Mouse (Mus musculus): ENCODE results near the gene Srm. TPM values are rescaled to one million over a fixed set of nuclear protein-coding genes. Genes with fewer than 3 reads are reported as not detected.

Srm gene
- polyA plus RNA-seq (2015; fragmentation: Nextera tagmentation; extraction: Ambion mirVana) = 76.8 and 113 TPM in 2 replicates

- H3K9ac ChIP-seq = peak within 1 kb of the TSS; percentile 82
- peaks cover 24% of the 10 kb centered on the region for H3K36me3 ChIP-seq
- peak within 1 kb of the TSS; percentile 91 for H3K4me2 ChIP-seq
- under 1% methylated on average over 30 of the region's 50 CpGs for WGBS
- no peaks in the 10 kb centered on the region for H3K27me3 ChIP-seq
- peak within 1 kb of the TSS; percentile 80 for H3K27ac ChIP-seq
- H3K4me1 ChIP-seq (replicated peaks) = peaks cover 23% of the 10 kb centered on the region
- H3K9me3 ChIP-seq (replicated peaks) = no peaks in the 10 kb centered on the region
- ATAC-seq (replicated peaks; ENCODE audit: insufficient number of reproducible peaks, insufficient read depth, low FRiP score, low read depth) = peak; percentile 99
- H3K4me3 ChIP-seq = peak within 1 kb of the TSS; percentile 95
These were observed at the start of gene Srm for GRCm38 (mm10) chr4:148591171-148591630. Gene Srm, plus strand, starts transcription at chr4:148591503.

DNA sequence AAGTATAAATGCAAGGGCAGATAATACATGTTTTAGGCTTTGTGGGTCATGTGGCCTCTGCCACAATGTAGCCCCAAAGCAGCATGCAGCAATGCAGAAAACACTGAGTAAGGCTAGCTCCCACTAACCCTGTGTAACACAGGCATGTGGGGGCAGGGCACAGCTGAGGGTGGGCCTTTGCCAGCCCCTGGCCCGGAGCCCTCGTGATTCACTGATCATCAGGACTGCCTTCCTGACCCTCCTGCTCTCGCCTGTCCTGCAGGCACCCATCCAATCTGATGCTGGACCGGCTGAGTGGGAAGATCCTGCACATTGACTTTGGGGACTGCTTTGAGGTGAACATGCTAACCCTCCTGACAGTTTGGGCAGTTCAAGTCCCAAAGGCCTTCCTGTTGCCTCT, 42.2 kb upstream of the Srm start:
- Histone ChIP-seq H3K27ac (no peak overlapping the region), H3K4me1 (replicated peaks) (no peaks in the 10 kb centered on the region), H3K9ac (no peak overlapping the region), H3K9me3 (replicated peaks) (no peaks in the 10 kb centered on the region), H3K36me3 (peaks cover 90% of the 10 kb centered on the region), H3K4me3 (no peak overlapping the region), H3K27me3 (no peaks in the 10 kb centered on the region), H3K4me2 (no peak overlapping the region)
- ATAC-seq (replicated peaks; ENCODE audit: insufficient number of reproducible peaks, insufficient read depth, low FRiP score, low read depth) = no peak
- 78% methylated on average over 4 of the region's 4 CpGs for WGBS

DNA sequence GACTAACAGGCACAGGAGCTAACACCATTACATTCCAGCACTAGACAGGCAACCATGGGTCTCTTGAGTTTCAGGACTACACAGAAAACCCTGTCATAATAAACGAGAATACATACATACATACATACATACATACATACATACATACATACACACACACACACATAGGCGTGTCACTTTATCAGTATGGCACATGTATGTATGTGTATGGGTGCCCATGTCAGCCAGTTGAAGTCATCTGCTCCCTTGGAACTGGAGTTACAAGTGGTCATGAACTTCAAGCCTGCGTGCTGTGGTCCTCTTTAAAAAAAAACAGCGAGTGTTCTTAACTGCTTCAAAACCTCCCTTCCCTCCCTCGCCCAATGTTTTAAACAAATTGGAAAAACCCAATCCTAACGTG, 33.5 kb upstream of the Srm start:
- Histone ChIP-seq H3K4me1 (replicated peaks) (peaks cover 7% of the 10 kb centered on the region; the same call in 1 of the 2 replicates), H3K4me3 (peak overlapping the region; percentile 66), H3K27me3 (no peaks in the 10 kb centered on the region), H3K36me3 (peaks cover 60% of the 10 kb centered on the region), H3K4me2 (peak overlapping the region; percentile 86), H3K9me3 (replicated peaks) (no peaks in the 10 kb centered on the region), H3K9ac (peak overlapping the region; percentile 71), H3K27ac (peak overlapping the region; percentile 81)
- ATAC-seq (replicated peaks; ENCODE audit: insufficient number of reproducible peaks, insufficient read depth, low FRiP score, low read depth) = no peak; the same call in 1 of the 2 replicates
- WGBS = 29% methylated on average over 6 of the region's 6 CpGs

GRCm38 (mm10) chr4:148558297-148559000, 32.9 kb upstream of the Srm start, which contains the start of gene Exosc10:
Gene Exosc10, plus strand, starts transcription at chr4:148558429.
- H3K27me3 ChIP-seq = no peaks in the 10 kb centered on the region
- peak within 1 kb of the TSS; percentile 86 for H3K4me2 ChIP-seq
- peaks cover 60% of the 10 kb centered on the region for H3K36me3 ChIP-seq
- H3K4me3 ChIP-seq = peak within 1 kb of the TSS; percentile 66
- H3K27ac ChIP-seq = peak within 1 kb of the TSS; percentile 81
- peak within 1 kb of the TSS; percentile 71 for H3K9ac ChIP-seq
- no peaks in the 10 kb centered on the region for H3K9me3 ChIP-seq (replicated peaks)
- peaks cover 7% of the 10 kb centered on the region; the same call in 1 of the 2 replicates for H3K4me1 ChIP-seq (replicated peaks)
- under 1% methylated on average over 63 of the region's 63 CpGs for WGBS
- ATAC-seq (replicated peaks; ENCODE audit: insufficient number of reproducible peaks, insufficient read depth, low FRiP score, low read depth) = peak; percentile 89

GRCm38 (mm10) chr4:148562676-148563075, 28.6 kb upstream of the Srm start:
- Histone ChIP-seq H3K4me1 (replicated peaks) (peaks cover 7% of the 10 kb centered on the region; the same call in 1 of the 2 replicates), H3K9ac (no peak overlapping the region), H3K4me2 (no peak overlapping the region), H3K4me3 (no peak overlapping the region), H3K9me3 (replicated peaks) (no peaks in the 10 kb centered on the region), H3K27me3 (no peaks in the 10 kb centered on the region), H3K27ac (no peak overlapping the region), H3K36me3 (peaks cover 76% of the 10 kb centered on the region)
- no peak for ATAC-seq (replicated peaks; ENCODE audit: insufficient number of reproducible peaks, insufficient read depth, low FRiP score, low read depth)
- 91% methylated on average over 17 of the region's 17 CpGs for WGBS

- no peak overlapping the region for H3K4me3 ChIP-seq
- no peak overlapping the region for H3K27ac ChIP-seq
- no peak overlapping the region for H3K4me2 ChIP-seq
- no peaks in the 10 kb centered on the region for H3K27me3 ChIP-seq
- no peak for ATAC-seq (replicated peaks; ENCODE audit: insufficient number of reproducible peaks, insufficient read depth, low FRiP score, low read depth)
- H3K36me3 ChIP-seq = peaks cover 85% of the 10 kb centered on the region
- H3K9ac ChIP-seq = no peak overlapping the region
- WGBS = 91% methylated on average over 12 of the region's 12 CpGs
- no peaks in the 10 kb centered on the region for H3K9me3 ChIP-seq (replicated peaks)
- H3K4me1 ChIP-seq (replicated peaks) = peaks cover 7% of the 10 kb centered on the region; the same call in 1 of the 2 replicates
These were observed 27.7 kb upstream of the Srm start for GRCm38 (mm10) chr4:148563595-148563994.

GRCm38 (mm10) chr4:148570138-148570537, 21.2 kb upstream of the Srm start:
- no peaks in the 10 kb centered on the region for H3K4me1 ChIP-seq (replicated peaks)
- H3K27ac ChIP-seq = no peak overlapping the region
- no peak overlapping the region for H3K4me3 ChIP-seq
- H3K9ac ChIP-seq = no peak overlapping the region
- peaks cover 97% of the 10 kb centered on the region for H3K36me3 ChIP-seq
- no peak for ATAC-seq (replicated peaks; ENCODE audit: insufficient number of reproducible peaks, insufficient read depth, low FRiP score, low read depth)
- H3K27me3 ChIP-seq = no peaks in the 10 kb centered on the region
- WGBS = 88% methylated on average over 10 of the region's 10 CpGs
- no peaks in the 10 kb centered on the region for H3K9me3 ChIP-seq (replicated peaks)
- no peak overlapping the region for H3K4me2 ChIP-seq

GRCm38 (mm10) chr4:148570693-148571295, 20.5 kb upstream of the Srm start:
- Histone ChIP-seq H3K4me3 (no peak overlapping the region), H3K4me1 (replicated peaks) (no peaks in the 10 kb centered on the region), H3K4me2 (no peak overlapping the region), H3K27ac (no peak overlapping the region), H3K9ac (no peak overlapping the region), H3K36me3 (peaks cover 97% of the 10 kb centered on the region), H3K27me3 (no peaks in the 10 kb centered on the region), H3K9me3 (replicated peaks) (no peaks in the 10 kb centered on the region)
- 94% methylated on average over 9 of the region's 9 CpGs for WGBS
- ATAC-seq (replicated peaks; ENCODE audit: insufficient number of reproducible peaks, insufficient read depth, low FRiP score, low read depth) = no peak

- H3K4me2 ChIP-seq = no peak overlapping the region
- H3K9ac ChIP-seq = no peak overlapping the region
- H3K4me3 ChIP-seq = no peak overlapping the region
- 76% methylated on average over 7 of the region's 7 CpGs for WGBS
- H3K36me3 ChIP-seq = peaks cover 93% of the 10 kb centered on the region
- H3K27me3 ChIP-seq = no peaks in the 10 kb centered on the region
- no peaks in the 10 kb centered on the region for H3K4me1 ChIP-seq (replicated peaks)
- no peak overlapping the region for H3K27ac ChIP-seq
- ATAC-seq (replicated peaks; ENCODE audit: insufficient number of reproducible peaks, insufficient read depth, low FRiP score, low read depth) = no peak
- H3K9me3 ChIP-seq (replicated peaks) = no peaks in the 10 kb centered on the region
These were observed 18.1 kb upstream of the Srm start for GRCm38 (mm10) chr4:148573222-148573621.

DNA sequence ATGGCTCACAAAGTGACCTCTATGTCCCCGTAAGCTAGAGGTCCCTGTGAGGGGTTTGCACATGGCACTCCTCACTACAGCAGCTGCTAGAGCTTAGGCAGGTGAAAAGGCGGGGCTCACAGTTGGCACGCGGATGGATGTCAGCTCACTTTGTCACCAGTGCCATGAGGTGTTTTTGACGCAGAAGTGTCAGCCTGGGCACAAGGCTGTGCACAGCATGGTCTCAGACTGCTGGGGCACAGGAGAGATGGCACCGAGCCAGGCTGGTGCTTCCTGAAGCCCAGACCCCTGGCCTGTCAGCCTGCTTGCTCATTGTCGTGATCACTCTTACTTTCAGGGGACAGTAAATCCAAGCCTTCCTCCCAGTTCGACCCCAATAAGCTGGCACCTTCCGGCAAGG, 10.5 kb upstream of the Srm start:
- peak; percentile 47; the same call in 1 of the 2 replicates for ATAC-seq (replicated peaks; ENCODE audit: insufficient number of reproducible peaks, insufficient read depth, low FRiP score, low read depth)
- WGBS = 78% methylated on average over 9 of the region's 9 CpGs
- peaks cover 4% of the 10 kb centered on the region for H3K4me1 ChIP-seq (replicated peaks)
- H3K36me3 ChIP-seq = peaks cover 63% of the 10 kb centered on the region
- no peaks in the 10 kb centered on the region for H3K9me3 ChIP-seq (replicated peaks)
- no peaks in the 10 kb centered on the region for H3K27me3 ChIP-seq
- H3K9ac ChIP-seq = no peak overlapping the region
- H3K27ac ChIP-seq = no peak overlapping the region
- no peak overlapping the region for H3K4me2 ChIP-seq
- no peak overlapping the region for H3K4me3 ChIP-seq

DNA sequence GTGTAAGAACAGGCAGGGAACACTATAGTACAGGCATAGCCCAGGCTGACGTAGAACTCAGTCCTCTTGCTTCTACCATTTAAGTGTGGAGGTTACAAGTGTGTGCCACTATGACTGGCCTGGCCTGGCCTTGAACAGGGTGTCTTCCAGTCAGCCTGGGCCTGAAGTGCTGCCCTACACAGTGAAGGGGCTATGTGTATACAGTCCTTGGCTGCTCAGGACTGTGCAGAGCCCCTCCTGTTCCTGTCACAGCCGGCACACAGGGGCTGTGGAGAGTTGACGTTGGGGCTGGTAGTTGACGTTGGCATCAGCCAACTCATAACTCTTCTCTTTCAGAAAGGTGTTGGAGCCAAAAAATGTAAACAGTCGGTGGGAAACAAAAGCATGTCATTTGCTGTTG, 9.9 kb upstream of the Srm start:
- Histone ChIP-seq H3K9ac (no peak overlapping the region), H3K36me3 (peaks cover 56% of the 10 kb centered on the region), H3K27me3 (no peaks in the 10 kb centered on the region), H3K27ac (no peak overlapping the region), H3K4me2 (no peak overlapping the region), H3K9me3 (replicated peaks) (no peaks in the 10 kb centered on the region), H3K4me3 (no peak overlapping the region), H3K4me1 (replicated peaks) (peaks cover 4% of the 10 kb centered on the region)
- no peak for ATAC-seq (replicated peaks; ENCODE audit: insufficient number of reproducible peaks, insufficient read depth, low FRiP score, low read depth)
- 88% methylated on average over 5 of the region's 5 CpGs for WGBS

Measured in heart, embryonic 15.5 days (tissue).